Mouse (Mus musculus) gastrocnemius, postnatal 25 days (tissue): ENCODE data around the gene Mfsd11. TPM values are rescaled to one million over a fixed set of nuclear protein-coding genes. Genes with fewer than 3 reads are reported as not detected.
A peak's percentile ranks its signal among the peaks of the same experiment; 100 is the strongest.
"Not testable (repeated sequence)": the region's sequence is repeated elsewhere in the genome, so short reads cannot be mapped to it uniquely, and the experiment has no call there.

ENCODE experiments used
- DNase-seq: peaks from one replicate; pipeline ENCODE4 v3.0.0; 2022
- total RNA-seq, 2 experiments: library from RNA; stranded (reverse); gene quantifications; 1 replicate in 1 of 2; 2 replicates in 1 of 2; pipeline ENCODE4 v1.2.3; 2021

Mfsd11 gene
- total RNA-seq, 2 experiments from 2014 or later, result 21.3 to 23.5 TPM

- no peak for DNase-seq
These were observed 30.2 kb downstream of the Mfsd11 start for GRCm38 (mm10) chr11:116882446-116882845.

GRCm38 (mm10) chr11:116884061-116884460, 31.8 kb downstream of the Mfsd11 start:
- no peak for DNase-seq

GRCm38 (mm10) chr11:116885275-116886151, 33.3 kb downstream of the Mfsd11 start:
- peak; percentile 65 for DNase-seq

- no peak for DNase-seq
These were observed 34.9 kb downstream of the Mfsd11 start for GRCm38 (mm10) chr11:116887136-116887535.

GRCm38 (mm10) chr11:116893532-116894442, 41.5 kb downstream of the Mfsd11 start:
- no peak for DNase-seq

GRCm38 (mm10) chr11:116895402-116895801, 43.2 kb downstream of the Mfsd11 start:
- DNase-seq, result no peak

GRCm38 (mm10) chr11:116899247-116899646, 47.0 kb downstream of the Mfsd11 start:
- no peak for DNase-seq

- not testable (repeated sequence) for DNase-seq
These were observed 50.3 kb downstream of the Mfsd11 start for GRCm38 (mm10) chr11:116902588-116902987.

GRCm38 (mm10) chr11:116905741-116906456, 53.7 kb downstream of the Mfsd11 start:
- DNase-seq, result no peak

- no peak for DNase-seq
These were observed 61.3 kb downstream of the Mfsd11 start for GRCm38 (mm10) chr11:116913573-116913972.

GRCm38 (mm10) chr11:116914267-116914885, 62.1 kb downstream of the Mfsd11 start:
- no peak for DNase-seq

- DNase-seq, result no peak
These were observed 63.0 kb downstream of the Mfsd11 start for GRCm38 (mm10) chr11:116915241-116915640.

- no peak for DNase-seq
These were observed 65.1 kb downstream of the Mfsd11 start for GRCm38 (mm10) chr11:116917361-116917760.

GRCm38 (mm10) chr11:116918323-116919185, 66.3 kb downstream of the Mfsd11 start, which contains the start of gene Mgat5b:
Mgat5b (plus strand) TSS chr11:116918863.
- DNase-seq, result peak; percentile 51

GRCm38 (mm10) chr11:116919186-116920020, 67.2 kb downstream of the Mfsd11 start:
- no peak for DNase-seq

- DNase-seq, result no peak
These were observed 68.5 kb downstream of the Mfsd11 start for GRCm38 (mm10) chr11:116920746-116921145.

GRCm38 (mm10) chr11:116922058-116922457, 69.8 kb downstream of the Mfsd11 start:
- DNase-seq, result no peak
